Mouse (Mus musculus): Measurements from ENCODE around the gene Sorcs1.

DNA sequence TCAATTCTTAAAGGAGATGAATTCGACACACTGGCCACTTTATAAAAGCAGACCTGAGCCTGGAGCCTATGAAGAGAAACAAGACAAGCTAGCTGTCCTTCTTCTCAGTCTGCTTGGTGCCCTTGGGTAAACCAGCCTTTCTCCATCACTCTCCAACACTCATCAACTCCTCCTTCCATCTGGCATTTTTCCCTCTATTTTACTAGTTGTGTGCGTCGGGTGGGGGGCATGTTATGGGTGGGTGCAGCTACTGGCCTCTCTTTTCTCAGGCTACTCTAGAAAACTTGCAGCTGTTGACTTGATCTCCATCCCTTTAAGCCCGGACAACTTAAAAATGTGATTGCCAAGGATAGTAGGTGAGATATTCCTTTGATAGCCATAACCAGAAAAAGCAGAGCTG, 500.3 kb downstream of the Sorcs1 start:
- no peak for TF ChIP-seq CTCF (IDR thresholded peaks at IDR 0.05; ENCODE audit: control insufficient read depth, insufficient read depth, insufficient read length)
- TF ChIP-seq MAX (IDR thresholded peaks at IDR 0.05) = no peak
- TF ChIP-seq MYOD1 (IDR thresholded peaks at IDR 0.05; ENCODE audit: control insufficient read depth, insufficient read length, low read depth) = no peak
- TF ChIP-seq FOSL1 (IDR thresholded peaks at IDR 0.05; ENCODE audit: insufficient read depth, low read length, poor library complexity, severe bottlenecking) = no peak
- TF ChIP-seq USF1 (IDR thresholded peaks at IDR 0.05; ENCODE audit: low read depth) = no peak
- no peak for TF ChIP-seq CEBPB (IDR thresholded peaks at IDR 0.05; ENCODE audit: low read depth)
- no peak for TF ChIP-seq MYOG (IDR thresholded peaks at IDR 0.05; ENCODE audit: control insufficient read depth, extremely low read depth, insufficient read length)

Data from C2C12 (cell line).